Mouse (Mus musculus) embryonic facial prominence, embryonic 10.5 days (tissue): ENCODE measurements around the gene Inf2. TPM values are rescaled to one million over a fixed set of nuclear protein-coding genes. Genes with fewer than 3 reads are reported as not detected.

ENCODE experiments used
- DNase-seq: peaks from one replicate; pipeline ENCODE4 v3.0.0-alpha.2; 2017; ENCODE audit warnings: low spot score
- H3K27ac ChIP-seq: fragments of 300-500 bp; sonication (generic); replicated peaks from 2 replicates; pipeline ENCODE4 v1.5.1; 2016; ENCODE audit warnings: mild to moderate bottlenecking
- H3K27me3 ChIP-seq: fragments of 300-500 bp; sonication (generic); replicated peaks from 2 replicates; pipeline ENCODE4 v1.6.1; 2016; ENCODE audit warnings: low read depth, mild to moderate bottlenecking; ENCODE audit not compliant: poor library complexity, severe bottlenecking
- H3K36me3 ChIP-seq: fragments of 300-500 bp; sonication (generic); replicated peaks from 2 replicates; pipeline ENCODE4 v1.6.1; 2016; ENCODE audit warnings: mild to moderate bottlenecking, moderate library complexity
- H3K4me1 ChIP-seq: fragments of 300-500 bp; sonication (generic); 2 replicates; pipeline ENCODE4 v1.6.1; 2016
- H3K4me3 ChIP-seq: fragments of 300-500 bp; sonication (generic); 2 replicates; pipeline ENCODE4 v1.5.1; 2016; ENCODE audit warnings: mild to moderate bottlenecking, moderate library complexity
- H3K9me3 ChIP-seq: fragments of 300-500 bp; sonication (generic); 2 replicates; pipeline ENCODE4 v1.6.1; 2016; ENCODE audit warnings: mild to moderate bottlenecking
- WGBS: fragments of 180-500 bp; shearing (Covaris S2); methylation state at CpG from one replicate; pipeline ENCODE4 v1.1.7; 2016; 5-methylcytosine and 5-hydroxymethylcytosine counted together
- polyA plus RNA-seq: library from polyadenylated mRNA; unstranded; fragments of >200 nt; fragmentation: Nextera tagmentation; extraction: Ambion mirVana; gene quantifications from 2 replicates; pipeline ENCODE4 v1.2.1, GENCODE M21; 2016

Gene Inf2
- polyA plus RNA-seq, 1 experiment from 2014 or later: 1.5 TPM

- peak overlapping the region; percentile 36 for H3K27ac ChIP-seq
Observed at GRCm38 (mm10) chr12:112576341-112576740, 12.2 kb upstream of the Inf2 start.

GRCm38 (mm10) chr12:112576749-112577148 is 11.8 kb upstream of the Inf2 start:
- Histone ChIP-seq H3K27me3 (peaks cover 3% of the 10 kb centered on the region; the same call in 1 of the 2 replicates), H3K27ac (peak overlapping the region; percentile 36), H3K4me1 (peaks cover 33% of the 10 kb centered on the region), H3K9me3 (no peaks in the 10 kb centered on the region), H3K4me3 (no peak overlapping the region), H3K36me3 (no peaks in the 10 kb centered on the region)
- WGBS: 5% methylated on average over 3 of the region's 3 CpGs
- DNase-seq: peak; percentile 11

More at GRCm38 (mm10) chr12:112576341-112576740, 12.2 kb upstream of the Inf2 start:
- DNase-seq: peak; percentile 9
- peaks cover 3% of the 10 kb centered on the region; the same call in 1 of the 2 replicates for H3K27me3 ChIP-seq
- H3K36me3 ChIP-seq: no peaks in the 10 kb centered on the region
- H3K4me3 ChIP-seq: no peak overlapping the region
- peaks cover 33% of the 10 kb centered on the region for H3K4me1 ChIP-seq
- no peaks in the 10 kb centered on the region for H3K9me3 ChIP-seq
- WGBS: 14% methylated on average over 6 of the region's 6 CpGs

GRCm38 (mm10) chr12:112578296-112579090 is 10.1 kb upstream of the Inf2 start:
- H3K4me3 ChIP-seq: no peak overlapping the region
- peaks cover 33% of the 10 kb centered on the region for H3K4me1 ChIP-seq
- H3K27ac ChIP-seq: no peak overlapping the region
- no peak for DNase-seq
- H3K36me3 ChIP-seq: no peaks in the 10 kb centered on the region
- peaks cover 3% of the 10 kb centered on the region; the same call in 1 of the 2 replicates for H3K27me3 ChIP-seq
- H3K9me3 ChIP-seq: no peaks in the 10 kb centered on the region
- WGBS: 76% methylated on average over 6 of the region's 6 CpGs

GRCm38 (mm10) chr12:112579430-112579829 is 9.2 kb upstream of the Inf2 start:
- no peak for DNase-seq
- H3K4me3 ChIP-seq: no peak overlapping the region
- peaks cover 33% of the 10 kb centered on the region for H3K4me1 ChIP-seq
- no peaks in the 10 kb centered on the region for H3K9me3 ChIP-seq
- no peaks in the 10 kb centered on the region for H3K36me3 ChIP-seq
- peak overlapping the region; percentile 35; the same call in 1 of the 2 replicates for H3K27ac ChIP-seq
- WGBS: 60% methylated on average over 5 of the region's 5 CpGs
- peaks cover 3% of the 10 kb centered on the region; the same call in 1 of the 2 replicates for H3K27me3 ChIP-seq

GRCm38 (mm10) chr12:112579926-112580325 is 8.7 kb upstream of the Inf2 start:
- Histone ChIP-seq H3K27me3 (peaks cover 3% of the 10 kb centered on the region; the same call in 1 of the 2 replicates), H3K4me3 (no peak overlapping the region), H3K9me3 (no peaks in the 10 kb centered on the region), H3K27ac (no peak overlapping the region), H3K4me1 (peaks cover 33% of the 10 kb centered on the region), H3K36me3 (no peaks in the 10 kb centered on the region)
- 87% methylated on average over 8 of the region's 8 CpGs for WGBS
- DNase-seq: no peak

- Histone ChIP-seq H3K27ac (no peak overlapping the region), H3K36me3 (no peaks in the 10 kb centered on the region), H3K9me3 (no peaks in the 10 kb centered on the region), H3K4me1 (peaks cover 29% of the 10 kb centered on the region), H3K4me3 (no peak overlapping the region), H3K27me3 (peaks cover 10% of the 10 kb centered on the region)
- no peak for DNase-seq
- WGBS: 83% methylated on average over 3 of the region's 3 CpGs
Observed at GRCm38 (mm10) chr12:112581113-112581512, 7.5 kb upstream of the Inf2 start.

- 78% methylated on average over 7 of the region's 7 CpGs for WGBS
- peaks cover 30% of the 10 kb centered on the region for H3K4me1 ChIP-seq
- DNase-seq: no peak
- peaks cover 46% of the 10 kb centered on the region for H3K27me3 ChIP-seq
- no peak overlapping the region for H3K4me3 ChIP-seq
- no peak overlapping the region for H3K27ac ChIP-seq
- no peaks in the 10 kb centered on the region for H3K36me3 ChIP-seq
- no peaks in the 10 kb centered on the region for H3K9me3 ChIP-seq
Observed at GRCm38 (mm10) chr12:112584954-112585353, 3.6 kb upstream of the Inf2 start.

GRCm38 (mm10) chr12:112585924-112586538 is 2.6 kb upstream of the Inf2 start:
- H3K4me1 ChIP-seq: peaks cover 29% of the 10 kb centered on the region
- peaks cover 56% of the 10 kb centered on the region for H3K27me3 ChIP-seq
- WGBS: 79% methylated on average over 7 of the region's 7 CpGs
- H3K4me3 ChIP-seq: no peak overlapping the region
- H3K27ac ChIP-seq: no peak overlapping the region
- H3K36me3 ChIP-seq: no peaks in the 10 kb centered on the region
- H3K9me3 ChIP-seq: no peaks in the 10 kb centered on the region
- DNase-seq: no peak

- DNase-seq: peak; percentile 9
- H3K27me3 ChIP-seq: peaks cover 62% of the 10 kb centered on the region
- 75% methylated on average over 14 of the region's 14 CpGs for WGBS
- no peak overlapping the region for H3K27ac ChIP-seq
- H3K9me3 ChIP-seq: no peaks in the 10 kb centered on the region
- H3K4me3 ChIP-seq: peak overlapping the region; percentile 67
- H3K36me3 ChIP-seq: no peaks in the 10 kb centered on the region
- peaks cover 30% of the 10 kb centered on the region for H3K4me1 ChIP-seq
Observed at GRCm38 (mm10) chr12:112587125-112588124, 1.2 kb upstream of the Inf2 start.

GRCm38 (mm10) chr12:112589491-112590191 is 1.1 kb downstream of the Inf2 start:
- Histone ChIP-seq H3K27ac (no peak overlapping the region), H3K9me3 (no peaks in the 10 kb centered on the region), H3K4me3 (peak overlapping the region; percentile 67), H3K36me3 (no peaks in the 10 kb centered on the region), H3K4me1 (peaks cover 52% of the 10 kb centered on the region), H3K27me3 (peaks cover 62% of the 10 kb centered on the region)
- WGBS: 60% methylated on average over 8 of the region's 8 CpGs
- DNase-seq: no peak

GRCm38 (mm10) chr12:112590566-112591239 is 2.1 kb downstream of the Inf2 start:
- 73% methylated on average over 8 of the region's 8 CpGs for WGBS
- Histone ChIP-seq H3K4me3 (no peak overlapping the region), H3K4me1 (peaks cover 62% of the 10 kb centered on the region), H3K36me3 (no peaks in the 10 kb centered on the region), H3K9me3 (no peaks in the 10 kb centered on the region), H3K27ac (no peak overlapping the region), H3K27me3 (peaks cover 58% of the 10 kb centered on the region)
- no peak for DNase-seq
